Mouse (Mus musculus): ENCODE data around the gene Lgi2. TPM values are rescaled to one million over a fixed set of nuclear protein-coding genes. Genes with fewer than 3 reads are reported as not detected.
A peak's percentile ranks its signal among the peaks of the same experiment; 100 is the strongest.

Lgi2 gene
- polyA plus RNA-seq, 1 experiment from 2014 or later: 1.7 TPM

GRCm38 (mm10) chr5:52537024-52537423, 29.2 kb downstream of the Lgi2 start:
- H3K9me3 ChIP-seq (replicated peaks): no peaks in the 10 kb centered on the region
- H3K27ac ChIP-seq: no peak overlapping the region
- no peaks in the 10 kb centered on the region for H3K36me3 ChIP-seq
- no peaks in the 10 kb centered on the region for H3K27me3 ChIP-seq
- ATAC-seq (replicated peaks; ENCODE audit: insufficient number of reproducible peaks, insufficient read depth, low FRiP score, low read depth): no peak
- H3K4me2 ChIP-seq: no peak overlapping the region
- no peak overlapping the region for H3K4me3 ChIP-seq
- WGBS: 76% methylated on average over 7 of the region's 7 CpGs
- peaks cover 19% of the 10 kb centered on the region; the same call in 1 of the 2 replicates for H3K4me1 ChIP-seq (replicated peaks)
- no peak overlapping the region for H3K9ac ChIP-seq

GRCm38 (mm10) chr5:52534798-52535590, 31.3 kb downstream of the Lgi2 start:
- Histone ChIP-seq H3K27ac (no peak overlapping the region; the same call in 1 of the 2 replicates), H3K4me3 (no peak overlapping the region), H3K4me2 (peak overlapping the region; percentile 5; the same call in 1 of the 2 replicates), H3K9ac (no peak overlapping the region), H3K36me3 (no peaks in the 10 kb centered on the region), H3K4me1 (replicated peaks) (peaks cover 19% of the 10 kb centered on the region; the same call in 1 of the 2 replicates), H3K27me3 (no peaks in the 10 kb centered on the region; the same call in 1 of the 2 replicates), H3K9me3 (replicated peaks) (no peaks in the 10 kb centered on the region)
- ATAC-seq (replicated peaks; ENCODE audit: insufficient number of reproducible peaks, insufficient read depth, low FRiP score, low read depth): no peak; the same call in 1 of the 2 replicates
- WGBS: 33% methylated on average over 14 of the region's 14 CpGs

- 62% methylated on average over 9 of the region's 9 CpGs for WGBS
- Histone ChIP-seq H3K4me1 (replicated peaks) (peaks cover 25% of the 10 kb centered on the region), H3K9me3 (replicated peaks) (no peaks in the 10 kb centered on the region), H3K4me3 (no peak overlapping the region), H3K27me3 (no peaks in the 10 kb centered on the region; the same call in 1 of the 2 replicates), H3K4me2 (no peak overlapping the region), H3K9ac (no peak overlapping the region), H3K36me3 (no peaks in the 10 kb centered on the region), H3K27ac (no peak overlapping the region)
- ATAC-seq (replicated peaks; ENCODE audit: insufficient number of reproducible peaks, insufficient read depth, low FRiP score, low read depth): no peak
Measured at GRCm38 (mm10) chr5:52533705-52534104, 32.6 kb downstream of the Lgi2 start.

- WGBS: 30% methylated on average over 7 of the region's 7 CpGs
- Histone ChIP-seq H3K9me3 (replicated peaks) (no peaks in the 10 kb centered on the region), H3K4me1 (replicated peaks) (peaks cover 10% of the 10 kb centered on the region; the same call in 1 of the 2 replicates), H3K27me3 (no peaks in the 10 kb centered on the region; the same call in 1 of the 2 replicates), H3K4me2 (no peak overlapping the region), H3K4me3 (no peak overlapping the region), H3K36me3 (no peaks in the 10 kb centered on the region), H3K9ac (no peak overlapping the region), H3K27ac (no peak overlapping the region)
- no peak for ATAC-seq (replicated peaks; ENCODE audit: insufficient number of reproducible peaks, insufficient read depth, low FRiP score, low read depth)
Measured at GRCm38 (mm10) chr5:52528545-52528944, 37.7 kb downstream of the Lgi2 start.

GRCm38 (mm10) chr5:52526324-52526986, 39.8 kb downstream of the Lgi2 start:
- 83% methylated on average over 8 of the region's 8 CpGs for WGBS
- H3K4me3 ChIP-seq: no peak overlapping the region
- H3K9ac ChIP-seq: no peak overlapping the region
- H3K9me3 ChIP-seq (replicated peaks): no peaks in the 10 kb centered on the region
- H3K4me2 ChIP-seq: no peak overlapping the region
- no peaks in the 10 kb centered on the region; the same call in 1 of the 2 replicates for H3K27me3 ChIP-seq
- no peak overlapping the region for H3K27ac ChIP-seq
- H3K36me3 ChIP-seq: no peaks in the 10 kb centered on the region
- peaks cover 10% of the 10 kb centered on the region; the same call in 1 of the 2 replicates for H3K4me1 ChIP-seq (replicated peaks)
- ATAC-seq (replicated peaks; ENCODE audit: insufficient number of reproducible peaks, insufficient read depth, low FRiP score, low read depth): no peak

- Histone ChIP-seq H3K4me3 (no peak overlapping the region), H3K4me2 (no peak overlapping the region), H3K9ac (no peak overlapping the region), H3K36me3 (no peaks in the 10 kb centered on the region), H3K27me3 (no peaks in the 10 kb centered on the region), H3K4me1 (replicated peaks) (peaks cover 9% of the 10 kb centered on the region; the same call in 1 of the 2 replicates), H3K27ac (no peak overlapping the region), H3K9me3 (replicated peaks) (no peaks in the 10 kb centered on the region)
- WGBS: 50% methylated on average over 3 of the region's 3 CpGs
- ATAC-seq (replicated peaks; ENCODE audit: insufficient number of reproducible peaks, insufficient read depth, low FRiP score, low read depth): no peak
Measured at GRCm38 (mm10) chr5:52524207-52524606, 42.1 kb downstream of the Lgi2 start.

GRCm38 (mm10) chr5:52519921-52520320, 46.3 kb downstream of the Lgi2 start:
- ATAC-seq (replicated peaks; ENCODE audit: insufficient number of reproducible peaks, insufficient read depth, low FRiP score, low read depth): no peak
- H3K4me2 ChIP-seq: no peak overlapping the region
- no peak overlapping the region for H3K27ac ChIP-seq
- H3K4me1 ChIP-seq (replicated peaks): peaks cover 8% of the 10 kb centered on the region
- H3K36me3 ChIP-seq: no peaks in the 10 kb centered on the region
- H3K27me3 ChIP-seq: peaks cover 8% of the 10 kb centered on the region; the same call in 1 of the 2 replicates
- no peak overlapping the region for H3K4me3 ChIP-seq
- H3K9me3 ChIP-seq (replicated peaks): no peaks in the 10 kb centered on the region
- 83% methylated on average over 2 of the region's 2 CpGs for WGBS
- no peak overlapping the region for H3K9ac ChIP-seq

GRCm38 (mm10) chr5:52516072-52516476, 50.2 kb downstream of the Lgi2 start:
- Histone ChIP-seq H3K27me3 (peaks cover 8% of the 10 kb centered on the region; the same call in 1 of the 2 replicates), H3K9me3 (replicated peaks) (no peaks in the 10 kb centered on the region), H3K4me3 (peak overlapping the region; percentile 40), H3K9ac (peak overlapping the region; percentile 46; the same call in 1 of the 2 replicates), H3K27ac (no peak overlapping the region), H3K4me2 (peak overlapping the region; percentile 76), H3K4me1 (replicated peaks) (peaks cover 8% of the 10 kb centered on the region), H3K36me3 (no peaks in the 10 kb centered on the region)
- 21% methylated on average over 21 of the region's 21 CpGs for WGBS
- ATAC-seq (replicated peaks; ENCODE audit: insufficient number of reproducible peaks, insufficient read depth, low FRiP score, low read depth): no peak

- Histone ChIP-seq H3K9ac (peak overlapping the region; percentile 46; the same call in 1 of the 2 replicates), H3K9me3 (replicated peaks) (no peaks in the 10 kb centered on the region), H3K4me3 (peak overlapping the region; percentile 40), H3K27ac (no peak overlapping the region), H3K27me3 (peaks cover 8% of the 10 kb centered on the region; the same call in 1 of the 2 replicates), H3K4me1 (replicated peaks) (peaks cover 8% of the 10 kb centered on the region), H3K36me3 (no peaks in the 10 kb centered on the region), H3K4me2 (peak overlapping the region; percentile 76)
- 35% methylated on average over 22 of the region's 22 CpGs for WGBS
- no peak for ATAC-seq (replicated peaks; ENCODE audit: insufficient number of reproducible peaks, insufficient read depth, low FRiP score, low read depth)
Measured at GRCm38 (mm10) chr5:52515246-52516021, 50.8 kb downstream of the Lgi2 start.

- Histone ChIP-seq H3K4me2 (no peak overlapping the region), H3K9me3 (replicated peaks) (no peaks in the 10 kb centered on the region), H3K4me3 (no peak overlapping the region), H3K27me3 (0 out of 2 replicates have a peak, but pooled peaks cover 2% of the 10 kb centered on the region), H3K36me3 (no peaks in the 10 kb centered on the region), H3K9ac (no peak overlapping the region), H3K4me1 (replicated peaks) (peaks cover 19% of the 10 kb centered on the region), H3K27ac (no peak overlapping the region)
- ATAC-seq (replicated peaks; ENCODE audit: insufficient number of reproducible peaks, insufficient read depth, low FRiP score, low read depth): no peak
- 51% methylated on average over 3 of the region's 3 CpGs for WGBS
Measured at GRCm38 (mm10) chr5:52511089-52511488, 55.2 kb downstream of the Lgi2 start.

GRCm38 (mm10) chr5:52509416-52509815, 56.8 kb downstream of the Lgi2 start:
- Histone ChIP-seq H3K36me3 (no peaks in the 10 kb centered on the region), H3K4me2 (no peak overlapping the region), H3K4me3 (no peak overlapping the region), H3K27me3 (no peaks in the 10 kb centered on the region), H3K9me3 (replicated peaks) (no peaks in the 10 kb centered on the region), H3K9ac (no peak overlapping the region), H3K4me1 (replicated peaks) (peaks cover 13% of the 10 kb centered on the region), H3K27ac (peak overlapping the region; percentile 76)
- peak; percentile 53 for ATAC-seq (replicated peaks; ENCODE audit: insufficient number of reproducible peaks, insufficient read depth, low FRiP score, low read depth)
- WGBS: 53% methylated on average over 6 of the region's 6 CpGs

All from heart, embryonic 15.5 days (tissue).